Mouse (Mus musculus): ENCODE data around the gene Prg4.

The Prg4 gene

DNA sequence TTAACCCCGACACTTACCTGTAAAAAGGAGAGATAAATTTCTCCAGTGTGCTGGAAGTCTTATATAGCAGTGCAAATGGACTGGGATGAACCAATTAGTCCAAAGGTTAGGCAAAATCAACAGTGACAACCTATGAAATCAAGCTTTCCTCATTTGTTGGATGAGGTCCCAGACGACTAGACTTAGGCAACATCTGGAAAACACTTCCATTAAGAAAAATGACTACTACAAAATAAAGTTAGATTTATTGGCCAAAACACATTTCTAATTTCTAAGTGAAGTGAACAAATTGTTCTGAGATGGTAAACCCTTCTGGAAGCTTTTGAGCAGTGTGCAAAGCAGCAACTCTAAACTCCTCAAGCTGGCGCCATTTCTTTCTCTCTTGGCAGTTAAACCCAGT is at the start of gene Prg4:
Prg4 (minus strand) TSS at position 34 of the 400 bp plus-strand sequence.
- DNase-seq (ENCODE audit: low read depth, low spot score), result no peak

DNA sequence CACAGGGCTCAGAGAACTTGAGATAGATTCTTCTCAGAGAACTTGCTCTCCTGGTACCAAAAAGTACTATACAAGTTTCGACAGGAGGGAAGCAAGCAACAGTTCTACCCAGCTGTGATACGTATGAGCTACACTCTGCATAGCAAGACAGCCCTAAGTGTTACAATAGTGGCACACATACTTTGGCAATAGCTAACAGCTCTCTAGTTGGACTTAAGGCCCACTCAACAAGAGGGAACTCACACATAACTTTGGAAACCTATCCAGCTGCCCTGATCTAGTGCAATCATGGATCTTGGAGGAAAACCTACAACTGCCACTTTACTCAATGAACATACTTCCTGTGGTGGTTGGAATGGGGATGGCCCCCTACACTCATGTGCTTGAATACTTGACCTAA is 47.1 kb upstream of the Prg4 start:
- no peak for DNase-seq (ENCODE audit: low read depth, low spot score)

DNA sequence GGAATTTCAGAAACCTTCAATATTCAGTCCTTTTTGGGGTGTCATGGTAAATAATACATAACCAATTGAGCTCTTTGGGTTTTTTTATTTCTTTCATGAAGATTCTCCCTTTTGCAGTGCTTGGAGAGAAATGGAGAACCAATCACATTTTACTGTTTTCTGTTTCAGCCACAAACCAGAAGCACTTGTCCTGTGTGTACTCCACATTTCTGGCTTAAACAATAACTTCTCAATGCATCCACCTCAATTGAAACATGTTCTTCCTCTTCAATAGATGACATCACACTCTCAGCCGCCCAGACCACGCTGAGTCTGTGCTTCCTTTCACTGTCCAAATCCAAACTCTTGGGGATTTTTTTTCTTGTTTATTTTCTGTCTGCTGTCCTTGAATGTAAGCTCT is 39.8 kb upstream of the Prg4 start:
- no peak for DNase-seq (ENCODE audit: low read depth, low spot score)

DNA sequence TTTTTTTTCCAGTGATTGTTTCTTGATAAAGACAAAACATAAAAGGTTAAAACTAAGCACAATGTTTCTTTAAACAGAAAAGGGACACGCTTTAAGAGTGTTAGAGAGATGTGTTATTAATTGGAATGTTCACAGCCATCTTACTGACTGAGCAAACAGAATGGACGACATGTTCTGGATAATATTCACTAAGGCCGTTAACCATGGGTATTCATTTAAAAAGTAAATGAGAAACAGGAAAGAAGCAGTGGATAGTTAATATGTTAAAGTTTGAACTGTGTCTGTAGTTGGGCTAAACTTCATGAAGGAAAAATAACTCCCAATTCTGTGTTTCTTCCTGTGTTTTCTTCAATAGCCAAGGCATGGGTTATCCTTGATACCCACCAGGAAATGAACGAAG is 37.4 kb upstream of the Prg4 start:
- no peak for DNase-seq (ENCODE audit: low read depth, low spot score)

DNA sequence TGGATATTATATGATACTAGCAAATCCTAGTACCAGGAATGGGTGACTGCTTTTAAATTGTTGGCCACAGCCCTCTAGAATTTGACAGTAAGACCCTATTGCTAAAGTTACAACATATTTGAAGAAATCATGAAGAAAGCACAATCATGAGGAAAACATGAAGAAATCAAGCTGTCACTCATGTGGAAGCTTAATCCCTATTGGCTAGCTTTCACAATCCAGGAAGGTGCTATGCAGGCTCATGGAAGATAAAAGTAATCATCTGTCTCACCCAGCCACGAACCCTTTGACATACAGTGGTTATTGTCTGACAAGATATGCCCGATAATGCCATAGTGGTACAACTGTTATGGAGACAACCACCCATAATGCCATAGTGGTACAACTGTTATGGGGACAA is 32.2 kb upstream of the Prg4 start:
- DNase-seq (ENCODE audit: low read depth, low spot score), result no peak

DNA sequence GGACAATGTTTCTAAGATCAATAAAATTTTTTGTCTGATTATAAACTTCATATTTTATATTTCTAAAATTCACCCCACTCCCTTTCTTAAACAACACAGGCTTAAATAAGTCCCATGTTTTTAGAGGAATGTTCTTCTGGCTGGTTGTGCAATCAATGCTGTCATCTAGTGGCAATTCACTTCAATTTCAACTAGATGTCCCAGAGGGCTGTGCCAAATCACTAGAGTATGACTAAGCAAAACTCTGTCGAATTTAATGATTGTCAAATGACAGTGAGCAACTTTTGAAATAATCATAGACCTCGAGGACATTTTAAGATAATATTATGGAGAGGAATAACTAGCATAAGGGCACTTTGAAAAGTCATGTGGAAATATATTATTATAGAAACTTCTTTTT is 31.7 kb upstream of the Prg4 start:
- DNase-seq (ENCODE audit: low read depth, low spot score), result peak; percentile 57

DNA sequence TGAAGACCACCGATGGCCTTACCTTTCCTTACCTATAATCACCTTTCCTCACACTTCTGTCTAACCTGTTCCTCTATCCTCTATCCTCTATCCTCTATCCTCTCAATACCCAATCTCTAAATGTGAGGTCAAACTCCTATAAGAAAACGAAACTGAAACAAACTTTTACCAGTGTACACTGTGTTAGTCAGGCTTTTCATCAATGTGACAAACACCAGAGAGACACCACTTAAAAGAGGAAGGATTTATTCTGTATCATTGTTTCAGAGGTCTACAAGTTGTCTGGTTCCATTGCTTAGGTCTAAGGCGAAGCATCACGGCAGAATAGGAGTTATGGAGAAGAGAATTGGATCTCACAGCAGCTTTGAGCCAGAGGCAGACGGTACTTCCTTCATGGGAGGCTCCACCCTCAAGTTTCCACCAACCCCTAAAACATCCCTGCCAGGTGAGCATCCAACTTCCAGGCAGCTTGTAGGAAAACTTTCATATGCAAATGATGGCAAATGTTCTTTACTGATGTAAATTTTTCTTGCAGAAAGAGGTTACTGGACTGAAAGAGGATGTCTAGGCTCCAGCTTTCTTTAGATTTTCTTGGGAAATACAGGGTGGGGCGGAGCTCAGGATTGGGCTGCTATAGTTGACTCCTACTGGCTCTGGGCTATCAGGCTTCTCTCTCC is 30.8 kb upstream of the Prg4 start:
- DNase-seq (ENCODE audit: low read depth, low spot score), result no peak

DNA sequence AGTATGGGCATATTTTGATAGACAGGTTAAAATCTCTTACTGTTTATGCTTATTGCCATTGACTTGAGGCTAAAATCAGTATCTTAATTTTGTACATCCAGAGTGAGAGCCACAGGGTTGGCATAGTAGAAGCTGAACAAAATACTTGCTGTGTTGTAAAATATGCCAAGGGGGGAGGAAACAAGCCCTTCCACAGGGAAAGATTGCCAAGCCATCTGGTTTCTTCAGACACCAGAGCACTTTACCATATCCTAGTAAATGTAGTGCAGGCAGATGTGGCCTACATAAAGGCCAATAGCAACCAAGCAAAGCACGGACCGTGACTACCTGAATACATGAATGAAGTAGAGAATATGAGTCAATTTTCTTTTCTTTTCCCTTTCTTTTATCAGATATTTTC is 23.2 kb upstream of the Prg4 start:
- peak; percentile 72 for DNase-seq (ENCODE audit: low read depth, low spot score)

DNA sequence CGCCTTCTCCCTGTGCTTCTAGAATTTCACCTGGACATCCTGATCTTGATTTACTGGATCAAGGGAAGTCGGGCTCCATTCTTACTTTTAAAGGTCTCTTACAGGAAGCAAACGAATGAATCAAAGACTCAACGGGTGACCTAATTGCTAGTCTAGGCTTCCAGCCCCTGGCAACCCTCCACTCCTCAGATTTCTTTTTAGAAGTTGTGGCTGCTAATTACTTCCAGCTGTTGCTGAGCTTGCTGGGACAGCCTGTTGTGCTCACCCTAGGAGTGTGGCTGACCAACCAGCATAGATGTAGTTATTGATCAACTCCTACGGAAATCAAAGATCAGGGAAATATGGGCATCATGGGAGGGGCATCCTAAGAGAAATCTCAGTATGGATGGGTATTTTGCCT is 14.7 kb upstream of the Prg4 start:
- no peak for DNase-seq (ENCODE audit: low read depth, low spot score)

DNA sequence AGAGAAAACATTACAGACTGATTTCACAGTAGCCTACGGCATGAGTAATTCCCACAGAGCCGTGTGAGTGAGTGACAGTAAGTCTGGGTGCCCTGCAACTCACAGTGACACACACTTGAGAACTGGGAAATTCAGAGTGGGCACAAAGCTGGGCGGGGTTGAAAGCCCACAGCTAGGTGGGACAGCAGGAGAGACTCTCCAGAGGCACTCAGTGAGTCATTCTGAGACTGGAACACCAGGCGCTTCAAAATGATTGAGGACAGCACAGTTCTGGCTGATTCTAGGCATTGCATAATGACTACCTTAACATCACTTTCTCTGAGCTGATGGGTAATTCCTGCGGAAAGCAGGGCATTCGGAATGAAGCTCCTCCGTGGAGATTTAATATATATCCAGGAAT is 6.6 kb upstream of the Prg4 start:
- peak; percentile 61 for DNase-seq (ENCODE audit: low read depth, low spot score)

DNA sequence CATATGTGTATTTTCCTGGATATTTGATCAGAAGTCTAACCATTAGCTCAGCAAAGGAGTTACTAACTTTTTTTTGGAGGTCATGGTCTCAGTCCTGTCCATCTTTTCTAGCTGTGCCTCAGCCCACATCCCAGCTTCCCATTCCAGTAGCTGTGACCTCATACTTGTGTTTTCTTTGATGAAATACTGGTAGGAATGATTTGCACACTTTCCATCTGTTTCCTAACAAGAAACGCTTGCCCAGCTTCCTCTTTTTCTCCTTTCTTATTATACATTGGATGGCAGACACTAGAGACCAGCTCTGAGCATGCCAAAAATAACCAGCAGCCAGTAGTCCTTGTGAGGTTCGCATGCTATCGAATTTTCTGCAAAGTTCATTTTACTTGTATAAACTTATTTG is 4.0 kb upstream of the Prg4 start:
- DNase-seq (ENCODE audit: low read depth, low spot score), result no peak

DNA sequence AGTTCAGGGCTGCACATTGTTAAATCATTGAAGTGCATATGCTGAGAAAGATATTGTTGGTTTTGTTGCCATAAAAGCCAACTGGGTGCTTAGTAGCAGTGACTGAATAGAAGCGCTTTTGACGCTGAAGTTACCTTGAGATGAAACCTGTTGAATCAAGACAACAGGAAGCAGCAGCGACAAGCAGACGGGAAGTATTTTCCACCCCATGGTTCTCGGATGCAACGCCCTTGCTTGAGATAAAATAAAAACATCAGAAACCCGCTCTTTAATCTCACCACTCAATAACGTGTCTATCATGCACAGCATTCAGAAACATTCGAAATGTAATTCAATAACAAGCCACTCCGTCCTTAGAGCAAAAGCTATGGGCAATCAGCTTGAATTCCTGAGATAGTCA is 601 bp downstream of the Prg4 start:
- DNase-seq (ENCODE audit: low read depth, low spot score), result no peak

DNA sequence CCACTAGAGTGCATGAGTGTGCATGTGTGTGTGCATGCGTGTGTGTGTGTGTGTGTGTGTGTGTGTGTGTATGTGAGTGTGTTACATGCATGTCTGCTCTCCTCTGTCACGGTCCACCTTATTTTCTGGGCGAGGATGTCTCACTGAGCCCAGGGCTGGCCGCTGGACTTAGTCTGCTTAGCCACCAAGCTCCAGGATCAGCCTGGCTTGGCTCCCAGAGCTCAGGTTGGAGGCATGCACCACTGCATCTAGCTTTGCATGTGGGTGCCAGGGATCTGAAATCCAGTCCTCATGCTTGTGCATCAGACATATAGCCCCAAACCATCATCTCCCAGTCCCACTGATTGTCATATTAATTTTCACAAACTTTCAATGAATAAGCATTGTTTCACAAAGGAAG is 2.3 kb downstream of the Prg4 start:
- DNase-seq (ENCODE audit: low read depth, low spot score), result no peak

DNA sequence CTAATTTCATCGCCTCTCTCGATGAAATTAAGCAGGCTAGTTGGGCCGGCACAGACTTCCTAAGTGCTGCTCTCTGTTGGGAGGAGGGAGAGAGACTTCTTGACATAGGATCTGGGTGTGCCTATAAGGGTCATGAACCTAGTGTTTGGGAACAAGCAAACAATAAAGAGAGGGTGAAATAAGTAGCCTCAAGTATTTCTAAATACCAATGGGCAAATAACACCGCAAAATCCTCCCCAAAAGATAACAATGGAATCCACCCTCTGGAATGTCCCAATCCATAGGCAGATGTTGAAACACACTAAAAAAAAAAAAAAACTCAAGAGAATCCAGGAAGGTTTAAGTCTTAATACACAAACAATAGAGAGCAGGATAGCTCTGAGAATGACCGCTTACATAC is 2.9 kb downstream of the Prg4 start:
- DNase-seq (ENCODE audit: low read depth, low spot score), result no peak

DNA sequence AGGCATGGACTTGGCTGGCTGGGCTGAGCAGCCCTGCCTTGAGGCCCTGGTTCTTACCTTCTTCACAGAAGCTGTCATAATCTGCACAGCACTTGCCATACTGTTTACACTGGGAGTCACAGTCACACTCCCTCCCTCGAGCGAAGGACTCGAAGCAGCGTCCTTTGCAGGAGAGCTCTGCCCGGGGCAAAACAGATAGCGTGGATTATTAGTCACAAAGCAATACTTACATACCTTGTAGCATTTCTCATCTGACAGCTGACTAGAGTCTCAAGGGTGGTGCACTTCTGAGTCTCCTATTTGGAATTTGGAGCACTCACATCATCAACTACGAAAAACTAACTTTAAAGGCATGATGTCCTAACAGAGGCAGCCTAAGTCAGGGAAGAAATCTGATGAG is 5.4 kb downstream of the Prg4 start:
- no peak for DNase-seq (ENCODE audit: low read depth, low spot score)

DNA sequence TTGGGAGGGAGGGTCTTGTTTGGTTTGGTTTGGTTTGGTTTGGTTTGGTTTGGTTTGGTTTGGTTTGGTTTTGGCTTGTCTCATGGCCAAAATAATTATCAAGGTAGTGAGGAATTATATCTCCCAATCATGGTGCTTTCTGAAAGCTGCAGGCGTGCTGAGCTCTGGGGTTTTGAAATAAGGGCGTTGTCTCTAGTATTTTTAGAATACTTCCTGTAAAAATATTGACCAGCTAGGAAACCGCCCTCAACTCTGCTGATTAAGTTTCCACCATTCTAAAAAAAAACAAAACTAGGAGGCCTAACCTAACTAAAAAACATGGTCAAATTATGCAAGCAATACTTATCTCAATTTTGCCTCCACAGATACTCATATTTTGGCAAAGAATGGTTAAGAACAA is 6.4 kb downstream of the Prg4 start:
- no peak for DNase-seq (ENCODE audit: low read depth, low spot score)

DNA sequence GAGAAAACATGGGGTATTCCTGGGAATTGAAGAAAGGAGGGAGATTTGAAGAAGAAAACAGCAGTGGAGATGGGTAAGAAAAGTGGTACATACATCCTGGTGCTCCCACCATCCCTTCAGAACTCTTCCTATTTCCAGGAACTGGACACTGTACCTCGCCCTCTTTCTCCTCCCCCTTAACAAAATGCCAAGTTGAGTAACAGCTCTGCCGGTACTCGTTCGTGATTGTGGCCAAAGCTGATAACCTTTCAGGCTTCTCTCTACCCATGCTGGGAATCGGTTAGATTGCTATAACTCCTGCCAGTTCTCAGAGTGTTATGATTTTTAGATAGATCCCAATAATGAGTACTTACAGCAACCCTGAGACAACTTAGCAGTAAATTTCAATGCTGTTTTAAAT is 7.0 kb downstream of the Prg4 start:
- DNase-seq (ENCODE audit: low read depth, low spot score), result no peak

DNA sequence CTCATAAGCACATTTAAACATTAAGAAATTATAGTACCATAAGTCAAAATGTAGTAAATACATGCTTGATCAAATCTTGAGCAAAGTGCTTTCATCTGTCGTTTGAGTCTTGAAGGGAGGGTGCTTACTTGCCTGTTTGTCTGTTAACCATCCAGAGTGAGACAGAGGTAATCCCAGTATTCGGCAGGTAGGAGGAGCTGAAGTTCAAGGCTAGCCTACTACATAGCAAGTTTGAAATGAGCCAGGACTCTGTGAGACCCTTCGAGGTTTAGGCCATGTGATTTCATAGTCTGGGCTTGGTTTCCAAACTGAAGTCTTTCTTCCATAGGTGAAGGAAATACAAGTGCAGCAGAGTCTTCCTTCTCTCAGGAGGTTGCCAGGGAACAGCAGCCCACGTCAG is 24.2 kb downstream of the Prg4 start:
- no peak for DNase-seq (ENCODE audit: low read depth, low spot score)

DNA sequence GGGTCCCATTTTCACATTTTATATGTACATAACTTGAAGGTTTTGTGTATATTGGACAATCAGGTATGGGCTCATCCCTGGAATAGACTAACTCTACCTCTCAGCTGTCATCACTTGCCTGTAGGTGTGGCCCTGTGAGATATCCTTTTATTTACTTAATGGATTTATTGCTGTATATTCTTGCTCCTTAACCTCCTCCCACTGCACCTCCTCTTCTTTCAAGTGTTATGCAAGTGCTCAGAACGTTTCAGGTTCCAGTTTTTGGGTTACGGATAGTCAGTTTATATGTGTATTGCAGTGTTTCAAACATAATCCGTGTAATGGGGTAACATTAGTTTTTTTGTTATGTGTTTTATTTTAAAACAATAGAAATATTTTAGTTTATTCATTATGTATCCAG is 27.3 kb downstream of the Prg4 start:
- no peak for DNase-seq (ENCODE audit: low read depth, low spot score)

DNA sequence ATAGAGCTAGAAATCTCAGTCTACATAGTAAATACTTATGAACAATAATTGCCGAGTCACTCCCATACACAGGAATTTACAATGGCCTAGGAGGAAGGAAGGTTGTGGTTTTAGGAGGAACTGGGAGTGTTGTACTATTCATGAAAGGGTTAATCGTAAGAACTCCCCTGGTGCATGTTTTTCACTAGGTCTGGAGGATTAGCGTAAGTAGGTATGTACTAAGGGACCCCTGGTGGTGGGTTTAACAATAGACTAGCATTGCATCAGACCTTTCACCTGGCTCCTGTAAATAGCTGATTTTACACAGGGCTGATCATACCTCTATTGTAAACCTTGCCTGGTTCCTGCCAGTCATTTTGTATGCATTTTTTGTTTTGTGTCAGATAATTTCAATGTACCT is 39.7 kb downstream of the Prg4 start:
- no peak for DNase-seq (ENCODE audit: low read depth, low spot score)

DNA sequence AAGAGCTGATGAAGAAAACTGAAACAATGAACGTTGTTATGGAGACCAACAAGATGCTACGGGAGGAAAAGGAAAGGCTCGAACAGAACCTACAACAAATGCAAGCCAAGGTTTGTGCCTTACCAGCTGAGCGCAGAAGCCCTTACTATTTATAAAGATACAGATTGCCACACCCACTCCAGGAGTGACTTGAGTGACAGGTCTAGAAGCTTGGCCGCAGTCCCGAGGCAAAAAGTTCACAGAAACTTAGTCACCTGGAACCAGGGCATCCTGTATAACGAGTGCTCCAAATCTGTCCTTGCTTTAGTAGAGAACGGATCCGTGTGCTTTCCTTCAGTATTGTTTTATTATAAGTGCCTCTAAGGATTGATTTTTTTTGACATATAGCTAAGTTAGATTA is 40.3 kb downstream of the Prg4 start:
- no peak for DNase-seq (ENCODE audit: low read depth, low spot score)

DNA sequence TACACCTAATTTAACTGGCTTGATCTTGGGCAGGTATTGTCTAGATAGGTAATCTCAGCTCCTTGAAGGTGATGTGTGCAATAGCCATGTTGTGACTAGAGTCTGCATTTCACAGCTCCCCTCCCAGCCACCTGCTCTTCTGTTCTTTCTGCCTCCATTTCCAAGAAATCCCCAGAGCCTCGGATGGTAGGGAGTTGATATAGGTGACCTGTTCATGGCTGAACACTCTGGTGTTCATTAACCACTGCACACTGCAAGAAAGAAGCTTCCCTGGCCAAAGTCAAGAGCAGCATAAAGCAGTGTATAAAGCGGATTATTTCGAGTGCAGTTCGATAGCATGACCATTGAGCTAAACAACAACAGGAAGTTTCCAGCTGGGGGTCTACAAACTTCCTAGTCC is 47.5 kb downstream of the Prg4 start:
- no peak for DNase-seq (ENCODE audit: low read depth, low spot score)

DNA sequence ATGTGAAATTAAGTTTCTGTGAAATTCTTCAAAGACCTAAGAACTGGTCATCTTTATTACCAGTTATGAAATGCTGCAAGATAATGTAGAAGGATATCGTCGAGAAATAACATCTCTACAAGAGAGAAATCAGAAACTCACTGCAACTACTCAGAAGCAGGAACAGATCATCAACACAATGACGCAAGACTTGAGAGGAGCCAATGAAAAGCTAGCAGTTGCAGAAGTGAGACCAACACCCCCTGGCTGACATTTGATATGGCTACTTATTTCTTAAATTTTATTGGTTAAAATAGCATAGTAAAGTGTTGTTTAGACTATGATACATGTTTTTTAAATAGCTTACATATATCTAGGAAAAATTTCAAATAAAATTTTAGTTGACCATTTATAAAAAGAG is 50.0 kb downstream of the Prg4 start:
- DNase-seq (ENCODE audit: low read depth, low spot score), result no peak

DNA sequence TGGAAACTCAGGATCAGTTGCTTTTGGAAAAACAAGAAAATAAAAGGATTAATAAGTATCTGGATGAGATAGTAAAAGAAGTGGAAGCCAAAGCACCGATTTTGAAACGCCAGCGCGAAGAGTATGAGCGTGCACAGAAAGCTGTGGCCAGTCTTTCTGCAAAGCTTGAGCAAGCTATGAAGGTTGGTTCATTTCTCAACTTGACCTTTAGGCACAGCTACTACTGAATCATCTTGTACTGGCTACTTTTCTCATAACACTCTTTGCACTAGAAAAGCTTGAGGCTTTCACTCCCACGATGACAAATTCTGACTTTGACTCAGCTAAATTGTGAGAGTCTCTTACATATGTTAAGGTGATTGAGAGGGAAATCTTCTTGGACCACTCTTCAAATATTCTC is 56.0 kb downstream of the Prg4 start:
- no peak for DNase-seq (ENCODE audit: low read depth, low spot score)
